Mouse (Mus musculus) lung, postnatal 25 days (tissue): ENCODE measurements around the gene Tepsin.

Experiments used
- DNase-seq: peaks from one replicate; pipeline ENCODE4 v3.0.0; 2022; ENCODE audit warnings: low spot score

Tepsin gene

GRCm38 (mm10) chr11:120064006-120064667 lies 34.4 kb downstream of the Tepsin start:
- no peak for DNase-seq

GRCm38 (mm10) chr11:120063326-120063725 lies 35.2 kb downstream of the Tepsin start:
- no peak for DNase-seq

GRCm38 (mm10) chr11:120060634-120061033 lies 37.9 kb downstream of the Tepsin start:
- no peak for DNase-seq

GRCm38 (mm10) chr11:120055953-120056732 lies 42.4 kb downstream of the Tepsin start:
- no peak for DNase-seq

- DNase-seq, result no peak
Measured at GRCm38 (mm10) chr11:120053846-120054245, 44.7 kb downstream of the Tepsin start.

GRCm38 (mm10) chr11:120052274-120052673 lies 46.3 kb downstream of the Tepsin start:
- no peak for DNase-seq

GRCm38 (mm10) chr11:120051124-120051811 lies 47.3 kb downstream of the Tepsin start:
- DNase-seq, result no peak

GRCm38 (mm10) chr11:120049067-120049466 lies 49.5 kb downstream of the Tepsin start:
- no peak for DNase-seq

GRCm38 (mm10) chr11:120048252-120048556 lies 50.3 kb downstream of the Tepsin start:
- DNase-seq, result no peak

- DNase-seq, result no peak
Measured at GRCm38 (mm10) chr11:120047531-120048251, 50.8 kb downstream of the Tepsin start.

GRCm38 (mm10) chr11:120046553-120047191 lies 51.9 kb downstream of the Tepsin start, which contains the start of gene Aatk:
Aatk (minus strand) TSS chr11:120047167.
- no peak for DNase-seq

GRCm38 (mm10) chr11:120045839-120046552 lies 52.5 kb downstream of the Tepsin start:
- DNase-seq, result no peak

GRCm38 (mm10) chr11:120045341-120045740 lies 53.2 kb downstream of the Tepsin start:
- no peak for DNase-seq

- peak; percentile 43 for DNase-seq
Measured at GRCm38 (mm10) chr11:120042141-120042838, 56.2 kb downstream of the Tepsin start.

- DNase-seq, result peak; percentile 93
Measured at GRCm38 (mm10) chr11:120041191-120042123, 57.1 kb downstream of the Tepsin start.
